Mouse (Mus musculus) spleen, postnatal 14 days (tissue): ENCODE measurements around the gene Prdx2.

Experiments used
- DNase-seq, 2 experiments: peaks; one replicate each; pipeline ENCODE4 v3.0.0; 2021 to 2022; ENCODE audit warnings: low spot score in 2 of 2

Prdx2 gene

GRCm38 (mm10) chr8:84969241-84970134, at the start of gene Prdx2, which contains the start of the genes Gm49661 and Rnaseh2a:
Gene Prdx2 (plus strand): TSS chr8:84969587.
Gene Gm49661 (minus strand): TSS chr8:84969433.
Gene Rnaseh2a (minus strand): TSS chr8:84969767.
- peak; percentile 72 to 77 for DNase-seq

- DNase-seq, result no peak
These were observed 47.8 kb upstream of the Prdx2 start for GRCm38 (mm10) chr8:84921596-84921995.

GRCm38 (mm10) chr8:84925557-84925956, 43.8 kb upstream of the Prdx2 start:
- no peak for DNase-seq

GRCm38 (mm10) chr8:84927513-84927912, 41.9 kb upstream of the Prdx2 start:
- DNase-seq, result no peak

GRCm38 (mm10) chr8:84928456-84929306, 40.7 kb upstream of the Prdx2 start:
- peak; percentile 43 to 60 for DNase-seq

GRCm38 (mm10) chr8:84930582-84930981, 38.8 kb upstream of the Prdx2 start:
- no peak for DNase-seq

GRCm38 (mm10) chr8:84933767-84934559, 35.4 kb upstream of the Prdx2 start:
- DNase-seq, result no peak

GRCm38 (mm10) chr8:84934860-84935259, 34.5 kb upstream of the Prdx2 start:
- DNase-seq, result no peak

GRCm38 (mm10) chr8:84935489-84935888, 33.9 kb upstream of the Prdx2 start:
- DNase-seq, result no peak

- DNase-seq, result no peak
These were observed 33.1 kb upstream of the Prdx2 start for GRCm38 (mm10) chr8:84936041-84936961.

- peak; percentile 34 to 56 for DNase-seq
These were observed 32.3 kb upstream of the Prdx2 start, which contains the start of gene Mast1 for GRCm38 (mm10) chr8:84936962-84937546. Gene Mast1 (minus strand): TSS chr8:84937359.

- no peak for DNase-seq
These were observed 31.5 kb upstream of the Prdx2 start for GRCm38 (mm10) chr8:84937620-84938485.

- no peak for DNase-seq
These were observed 25.7 kb upstream of the Prdx2 start for GRCm38 (mm10) chr8:84943699-84944098.

- DNase-seq, result no peak
These were observed 24.8 kb upstream of the Prdx2 start for GRCm38 (mm10) chr8:84944478-84945160.

GRCm38 (mm10) chr8:84945235-84945632, 24.2 kb upstream of the Prdx2 start:
- DNase-seq, result no peak

- no peak for DNase-seq
These were observed 23.5 kb upstream of the Prdx2 start for GRCm38 (mm10) chr8:84945633-84946527.

- no peak for DNase-seq
These were observed 22.7 kb upstream of the Prdx2 start, which contains the start of gene Rtbdn for GRCm38 (mm10) chr8:84946528-84947240. Gene Rtbdn (plus strand): TSS chr8:84946991.
